Mouse (Mus musculus) liver, embryonic 15.5 days (tissue): ENCODE results near the gene Ddx56. TPM values are rescaled to one million over a fixed set of nuclear protein-coding genes. Genes with fewer than 3 reads are reported as not detected.
A peak's percentile ranks its signal among the peaks of the same experiment; 100 is the strongest.

ENCODE experiments used
- ATAC-seq: fragments of 200-750 bp; cut with Nextera tagmentation; 2 replicates; pipeline ENCODE4 v1.8.0; 2017; ENCODE audit warnings: moderate number of reproducible peaks, mild to moderate bottlenecking, moderate library complexity; ENCODE audit not compliant: insufficient read depth
- H3K27ac ChIP-seq: fragments of 300-500 bp; sonication (generic); replicated peaks from 2 replicates; pipeline ENCODE4 v1.5.1; 2015; ENCODE audit warnings: mild to moderate bottlenecking, inconsistent platforms
- H3K27me3 ChIP-seq: fragments of 300-500 bp; sonication (generic); 2 replicates; pipeline ENCODE4 v1.6.1; 2015; ENCODE audit warnings: mild to moderate bottlenecking, inconsistent platforms
- H3K36me3 ChIP-seq: fragments of 300-500 bp; sonication (generic); replicated peaks from 2 replicates; pipeline ENCODE4 v1.6.1; 2015; ENCODE audit warnings: moderate library complexity, mild to moderate bottlenecking, inconsistent platforms
- H3K4me1 ChIP-seq: fragments of 300-500 bp; sonication (generic); replicated peaks from 2 replicates; pipeline ENCODE4 v1.6.1; 2015; ENCODE audit warnings: inconsistent platforms
- H3K4me2 ChIP-seq: fragments of 300-500 bp; sonication (generic); 2 replicates; pipeline ENCODE4 v1.6.1; 2015; ENCODE audit warnings: moderate library complexity, mild to moderate bottlenecking, inconsistent platforms
- H3K4me3 ChIP-seq: fragments of 300-500 bp; sonication (generic); replicated peaks from 2 replicates; pipeline ENCODE4 v1.5.1; 2015; ENCODE audit warnings: mild to moderate bottlenecking, inconsistent platforms
- H3K9ac ChIP-seq: fragments of 300-500 bp; sonication (generic); 2 replicates; pipeline ENCODE4 v1.6.1; 2015; ENCODE audit warnings: moderate library complexity, mild to moderate bottlenecking, inconsistent platforms
- H3K9me3 ChIP-seq: fragments of 300-500 bp; sonication (generic); replicated peaks from 2 replicates; pipeline ENCODE4 v1.6.1; 2016; ENCODE audit warnings: inconsistent platforms
- WGBS: fragments of 180-500 bp; shearing (Covaris S2); methylation state at CpG from one replicate; pipeline ENCODE4 v1.1.7; 2015; ENCODE audit warnings: mixed read lengths; ENCODE audit not compliant: insufficient replicate concordance; 5-methylcytosine and 5-hydroxymethylcytosine counted together
- polyA plus RNA-seq: library from polyadenylated mRNA; unstranded; fragments of >200 nt; fragmentation: Nextera tagmentation; extraction: Ambion mirVana; gene quantifications from 2 replicates; pipeline ENCODE4 v1.2.1, GENCODE M21; 2015

The Ddx56 gene
- polyA plus RNA-seq, 1 experiment from 2014 or later = 44.0 TPM

- Histone ChIP-seq H3K9me3 (no peaks in the 10 kb centered on the region), H3K27me3 (no peaks in the 10 kb centered on the region), H3K9ac (peak overlapping the region; percentile 88), H3K27ac (peak overlapping the region; percentile 96), H3K4me3 (peak overlapping the region; percentile 89), H3K4me1 (peaks cover 56% of the 10 kb centered on the region), H3K4me2 (peak overlapping the region; percentile 79), H3K36me3 (peaks cover 9% of the 10 kb centered on the region)
- no peak; the same call in 1 of the 2 replicates for ATAC-seq
- 12% methylated on average over 33 of the region's 33 CpGs for WGBS
Measured at GRCm38 (mm10) chr11:6292116-6292987, 24.8 kb upstream of the Ddx56 start.

- Histone ChIP-seq H3K9ac (peak within 1 kb of the TSS; percentile 88), H3K9me3 (no peaks in the 10 kb centered on the region), H3K4me1 (peaks cover 48% of the 10 kb centered on the region), H3K4me3 (peak within 1 kb of the TSS; percentile 89), H3K27ac (peak within 1 kb of the TSS; percentile 96), H3K4me2 (peak within 1 kb of the TSS; percentile 79), H3K36me3 (peaks cover under 1% of the 10 kb centered on the region), H3K27me3 (no peaks in the 10 kb centered on the region)
- peak; percentile 89 for ATAC-seq
- WGBS = under 1% methylated on average over 77 of the region's 77 CpGs
Measured at GRCm38 (mm10) chr11:6291401-6292115, 24.0 kb upstream of the Ddx56 start, which contains the start of gene Ogdh. Gene Ogdh, plus strand, starts transcription at chr11:6291633.

GRCm38 (mm10) chr11:6290883-6291282, 23.3 kb upstream of the Ddx56 start:
- 27% methylated on average over 3 of the region's 3 CpGs for WGBS
- H3K36me3 ChIP-seq = no peaks in the 10 kb centered on the region
- H3K9ac ChIP-seq = peak overlapping the region; percentile 88
- no peaks in the 10 kb centered on the region for H3K9me3 ChIP-seq
- H3K4me2 ChIP-seq = peak overlapping the region; percentile 79
- peaks cover 42% of the 10 kb centered on the region for H3K4me1 ChIP-seq
- 0 out of 2 replicates have a peak, but pooled peaks cover 1% of the 10 kb centered on the region for H3K27me3 ChIP-seq
- ATAC-seq = no peak
- H3K27ac ChIP-seq = peak overlapping the region; percentile 96
- peak overlapping the region; percentile 89 for H3K4me3 ChIP-seq

- Histone ChIP-seq H3K4me2 (no peak overlapping the region), H3K27me3 (0 out of 2 replicates have a peak, but pooled peaks cover 3% of the 10 kb centered on the region), H3K27ac (no peak overlapping the region), H3K36me3 (no peaks in the 10 kb centered on the region), H3K4me1 (peaks cover 35% of the 10 kb centered on the region), H3K9ac (no peak overlapping the region), H3K4me3 (no peak overlapping the region), H3K9me3 (no peaks in the 10 kb centered on the region)
- no peak for ATAC-seq
- WGBS = 78% methylated on average over 3 of the region's 3 CpGs
Measured at GRCm38 (mm10) chr11:6290138-6290537, 22.6 kb upstream of the Ddx56 start.

GRCm38 (mm10) chr11:6282940-6283339, 15.4 kb upstream of the Ddx56 start:
- Histone ChIP-seq H3K36me3 (no peaks in the 10 kb centered on the region), H3K4me3 (no peak overlapping the region), H3K4me1 (no peaks in the 10 kb centered on the region), H3K9ac (no peak overlapping the region), H3K27ac (no peak overlapping the region), H3K4me2 (no peak overlapping the region), H3K27me3 (0 out of 2 replicates have a peak, but pooled peaks cover 3% of the 10 kb centered on the region), H3K9me3 (no peaks in the 10 kb centered on the region)
- 57% methylated on average over 3 of the region's 3 CpGs for WGBS
- ATAC-seq = no peak

- 68% methylated on average over 3 of the region's 3 CpGs for WGBS
- Histone ChIP-seq H3K4me2 (no peak overlapping the region), H3K27ac (no peak overlapping the region), H3K27me3 (no peaks in the 10 kb centered on the region), H3K9me3 (no peaks in the 10 kb centered on the region), H3K4me3 (no peak overlapping the region), H3K9ac (no peak overlapping the region), H3K36me3 (peaks cover 11% of the 10 kb centered on the region), H3K4me1 (peaks cover 21% of the 10 kb centered on the region)
- ATAC-seq = no peak
Measured at GRCm38 (mm10) chr11:6276466-6276865, 8.9 kb upstream of the Ddx56 start.

- peak overlapping the region; percentile 95 for H3K4me2 ChIP-seq
- peak overlapping the region; percentile 91 for H3K4me3 ChIP-seq
- H3K27me3 ChIP-seq = no peaks in the 10 kb centered on the region
- peak overlapping the region; percentile 70 for H3K27ac ChIP-seq
- H3K4me1 ChIP-seq = peaks cover 21% of the 10 kb centered on the region
- peak overlapping the region; percentile 90 for H3K9ac ChIP-seq
- H3K9me3 ChIP-seq = no peaks in the 10 kb centered on the region
- peak; percentile 6; the same call in 1 of the 2 replicates for ATAC-seq
- WGBS = 30% methylated on average over 7 of the region's 7 CpGs
- peaks cover 19% of the 10 kb centered on the region for H3K36me3 ChIP-seq
Measured at GRCm38 (mm10) chr11:6275094-6275484, 7.5 kb upstream of the Ddx56 start.

DNA sequence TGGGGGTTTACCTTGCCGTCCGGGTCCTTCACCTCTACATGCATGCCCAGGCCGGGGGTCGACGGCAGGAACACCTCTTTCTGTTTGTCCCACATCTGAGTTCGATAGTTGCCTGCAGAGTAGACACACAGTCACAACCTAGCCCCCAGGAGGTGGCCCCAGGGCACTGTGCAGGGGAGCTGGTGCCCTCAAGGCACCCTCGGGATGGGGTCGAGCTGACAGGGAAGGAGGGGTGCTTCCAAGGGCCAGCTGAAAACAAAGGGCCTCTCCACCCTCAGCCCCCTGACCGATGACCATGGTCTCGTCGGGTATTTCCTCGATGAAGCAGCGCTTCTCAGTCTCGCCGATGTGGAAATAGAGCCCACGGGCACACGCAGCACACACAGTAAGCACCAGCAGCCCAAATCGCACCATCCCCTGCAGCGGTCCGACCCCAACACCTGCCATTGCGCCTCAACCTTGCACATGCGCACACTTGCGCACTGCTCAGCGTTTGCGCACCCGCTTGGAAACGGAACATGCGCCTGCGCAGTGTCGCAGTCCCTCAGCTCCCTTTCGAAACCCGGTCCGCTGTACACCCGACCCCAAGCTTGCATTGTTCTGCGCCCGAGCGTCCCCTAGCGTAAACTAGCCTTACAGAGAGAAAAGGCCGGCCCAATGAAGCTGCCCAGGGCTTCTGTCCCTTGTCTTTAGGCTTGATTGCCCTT, 7.0 kb upstream of the Ddx56 start, which contains the start of gene Tmed4:
Tmed4 (minus strand) TSS at position 484 of the 707 bp plus-strand sequence.
- Histone ChIP-seq H3K36me3 (peaks cover 19% of the 10 kb centered on the region), H3K4me1 (peaks cover 21% of the 10 kb centered on the region), H3K4me3 (peak within 1 kb of the TSS; percentile 91), H3K27me3 (no peaks in the 10 kb centered on the region), H3K9me3 (no peaks in the 10 kb centered on the region), H3K4me2 (peak within 1 kb of the TSS; percentile 95), H3K27ac (peak within 1 kb of the TSS; percentile 70), H3K9ac (peak within 1 kb of the TSS; percentile 90)
- WGBS = under 1% methylated on average over 39 of the region's 39 CpGs
- peak; percentile 96 for ATAC-seq

DNA sequence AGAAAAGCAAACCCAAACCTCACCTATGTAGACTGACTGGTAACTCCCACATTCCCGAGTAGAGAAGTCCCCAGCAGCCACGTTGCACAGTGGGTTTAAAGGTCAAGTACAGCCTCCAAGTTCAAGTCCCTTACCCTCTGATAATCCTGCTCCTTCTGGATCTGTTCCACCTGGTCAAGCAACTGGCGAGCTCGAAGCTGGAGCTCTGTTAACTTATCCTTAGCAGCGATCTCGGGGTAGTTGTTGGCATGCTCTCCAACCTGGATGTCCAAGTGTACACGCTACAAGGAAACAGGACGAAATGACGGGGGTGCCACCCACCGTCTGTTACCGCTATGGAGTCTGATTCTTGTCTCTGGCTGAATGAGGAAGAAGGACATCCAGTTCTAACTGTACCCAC, 6.0 kb upstream of the Ddx56 start:
- Histone ChIP-seq H3K27ac (no peak overlapping the region), H3K4me3 (peak overlapping the region; percentile 91), H3K4me2 (peak overlapping the region; percentile 95), H3K4me1 (peaks cover 24% of the 10 kb centered on the region), H3K27me3 (no peaks in the 10 kb centered on the region), H3K36me3 (peaks cover 19% of the 10 kb centered on the region), H3K9me3 (no peaks in the 10 kb centered on the region), H3K9ac (peak overlapping the region; percentile 90)
- 28% methylated on average over 11 of the region's 11 CpGs for WGBS
- ATAC-seq = no peak

DNA sequence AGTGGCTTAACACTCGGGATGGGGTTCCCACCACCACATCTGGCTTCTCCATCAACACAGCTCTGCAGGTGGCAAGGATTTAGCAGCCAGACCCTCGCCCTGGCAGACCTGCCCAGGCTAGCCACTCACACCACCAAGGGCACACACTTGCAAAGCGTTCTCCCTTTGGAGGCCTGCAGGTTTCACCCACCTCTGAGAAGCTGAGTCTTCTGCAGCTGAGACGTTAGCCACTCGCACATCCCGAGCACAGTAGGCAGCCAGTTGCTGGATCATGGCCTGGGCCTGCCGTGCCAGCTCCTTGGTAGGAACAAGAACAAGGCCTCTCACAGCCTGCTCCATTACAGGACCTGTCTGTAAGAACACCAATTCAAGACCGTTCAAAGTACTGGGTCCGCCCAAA, 951 bp downstream of the Ddx56 start:
- peaks cover 60% of the 10 kb centered on the region for H3K36me3 ChIP-seq
- peaks cover 28% of the 10 kb centered on the region for H3K4me1 ChIP-seq
- WGBS = 54% methylated on average over 9 of the region's 9 CpGs
- no peaks in the 10 kb centered on the region for H3K27me3 ChIP-seq
- peak overlapping the region; percentile 81 for H3K9ac ChIP-seq
- H3K27ac ChIP-seq = no peak overlapping the region
- H3K9me3 ChIP-seq = no peaks in the 10 kb centered on the region
- no peak for ATAC-seq
- H3K4me3 ChIP-seq = peak overlapping the region; percentile 77
- peak overlapping the region; percentile 91 for H3K4me2 ChIP-seq
